Mouse (Mus musculus) heart, postnatal 10 days (tissue): ENCODE data around the gene Ctxn1. TPM values are rescaled to one million over a fixed set of nuclear protein-coding genes. Genes with fewer than 3 reads are reported as not detected.

Experiments
- DNase-seq, 2 experiments: peaks; one replicate each; pipeline ENCODE4 v3.0.0; 2021
- intact Hi-C: fragments of 180-260 bp; cut with DNase I; formaldehyde crosslinking; loops from one replicate; pipeline ENCODE4 v1.15.1; 2025
- total RNA-seq, 2 experiments: library from RNA; stranded (reverse); gene quantifications; 2 replicates each; pipeline ENCODE4 v1.2.3; 2021

Ctxn1 gene
- total RNA-seq, 2 experiments from 2014 or later = 4.5 to 5.6 TPM

DNA sequence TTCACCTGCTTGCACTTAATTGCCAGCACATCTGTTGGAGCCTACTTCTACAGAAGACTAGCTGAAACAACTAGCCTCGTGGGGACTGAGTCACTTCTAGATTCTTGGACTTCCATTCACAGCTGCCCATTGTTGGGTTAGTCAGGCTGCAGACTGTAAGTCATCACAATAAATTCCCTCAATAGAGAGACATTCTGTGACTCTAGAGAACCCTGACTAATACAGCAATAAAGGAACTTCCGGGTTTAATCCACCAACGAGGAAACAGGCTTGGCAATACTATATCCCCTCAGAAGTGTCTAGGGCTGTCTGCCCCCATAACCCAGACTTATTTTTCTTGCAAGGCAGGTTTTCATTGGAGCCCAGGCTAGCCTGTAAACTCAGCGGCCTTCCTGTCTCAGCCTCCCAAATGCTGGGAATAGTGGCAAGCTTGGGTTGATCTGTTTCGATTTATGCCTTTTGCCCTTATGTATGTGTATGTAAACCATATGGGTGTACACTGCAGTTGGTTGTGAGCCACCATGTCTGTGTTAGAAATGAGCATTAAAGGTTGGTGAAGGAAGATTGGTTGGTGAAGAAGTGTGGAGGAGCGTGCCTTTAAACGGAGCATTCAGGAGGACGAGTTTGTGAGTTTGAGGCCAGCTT is 6.8 kb downstream of the Ctxn1 start:
- intact Hi-C loops = loop anchor here (2.0 to 10.0 kb wide), 6 partner anchors 13 to 627 kb away; partner anchors contain the start of genes Gm49320, Map2k7, Pcp2 and Pet100
- no peak for DNase-seq

DNA sequence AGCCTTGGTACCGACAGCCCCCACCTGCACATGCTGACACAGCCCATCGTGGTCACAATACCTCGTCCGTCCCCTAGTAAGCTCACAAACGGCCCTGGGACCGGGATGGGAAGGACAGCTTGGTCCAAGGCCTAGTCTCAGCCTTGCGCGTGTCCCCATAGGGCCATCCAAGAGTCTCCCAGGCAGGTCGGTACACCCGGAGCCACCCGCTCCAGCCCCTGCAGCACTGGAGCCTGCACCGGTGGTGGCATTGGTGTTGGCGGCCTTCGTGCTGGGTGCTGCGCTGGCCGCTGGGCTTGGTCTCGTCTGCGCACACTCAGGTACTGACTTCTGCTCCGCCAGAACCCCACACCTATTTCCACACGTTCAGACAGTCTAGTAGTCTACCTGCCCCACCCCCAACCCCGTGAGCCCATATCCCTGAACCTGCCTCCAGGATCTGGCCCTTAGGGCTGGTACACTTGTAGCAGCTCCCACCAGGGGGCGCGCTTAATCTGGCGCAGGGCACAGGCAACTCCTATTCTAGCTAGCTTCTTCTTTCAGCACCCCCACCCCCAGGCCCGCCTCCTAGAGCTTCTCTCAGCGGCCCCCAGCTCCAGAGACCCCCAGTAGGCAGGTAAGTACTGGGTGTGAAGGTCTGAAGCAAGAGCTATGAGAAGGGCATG is 8.6 kb downstream of the Ctxn1 start:
- intact Hi-C loops = loop anchor here (5.0 to 10.0 kb wide), 4 partner anchors 122 to 626 kb away; partner anchors contain the start of genes Pcp2, Pet100 and Xab2
- DNase-seq = peak; percentile 84 to 92

GRCm38 (mm10) chr8:4249213-4249612 is 9.9 kb downstream of the Ctxn1 start:
- peak; percentile 63 for DNase-seq
- intact Hi-C loops = no loop called here

- DNase-seq = no peak
- intact Hi-C loops = no loop called here
These were observed 11.0 kb downstream of the Ctxn1 start, which contains the start of gene Tgfbr3l for GRCm38 (mm10) chr8:4247951-4248540. Gene Tgfbr3l, plus strand, starts transcription at chr8:4248214.

GRCm38 (mm10) chr8:4247241-4247640 is 11.8 kb downstream of the Ctxn1 start:
- intact Hi-C loops = no loop called here

GRCm38 (mm10) chr8:4245737-4246136 is 13.3 kb downstream of the Ctxn1 start:
- no peak for DNase-seq
- intact Hi-C loops = no loop called here

More at GRCm38 (mm10) chr8:4247241-4247640, 11.8 kb downstream of the Ctxn1 start:
- no peak for DNase-seq

GRCm38 (mm10) chr8:4245061-4245460 is 14.0 kb downstream of the Ctxn1 start:
- intact Hi-C loops = no loop called here
- DNase-seq = no peak

DNA sequence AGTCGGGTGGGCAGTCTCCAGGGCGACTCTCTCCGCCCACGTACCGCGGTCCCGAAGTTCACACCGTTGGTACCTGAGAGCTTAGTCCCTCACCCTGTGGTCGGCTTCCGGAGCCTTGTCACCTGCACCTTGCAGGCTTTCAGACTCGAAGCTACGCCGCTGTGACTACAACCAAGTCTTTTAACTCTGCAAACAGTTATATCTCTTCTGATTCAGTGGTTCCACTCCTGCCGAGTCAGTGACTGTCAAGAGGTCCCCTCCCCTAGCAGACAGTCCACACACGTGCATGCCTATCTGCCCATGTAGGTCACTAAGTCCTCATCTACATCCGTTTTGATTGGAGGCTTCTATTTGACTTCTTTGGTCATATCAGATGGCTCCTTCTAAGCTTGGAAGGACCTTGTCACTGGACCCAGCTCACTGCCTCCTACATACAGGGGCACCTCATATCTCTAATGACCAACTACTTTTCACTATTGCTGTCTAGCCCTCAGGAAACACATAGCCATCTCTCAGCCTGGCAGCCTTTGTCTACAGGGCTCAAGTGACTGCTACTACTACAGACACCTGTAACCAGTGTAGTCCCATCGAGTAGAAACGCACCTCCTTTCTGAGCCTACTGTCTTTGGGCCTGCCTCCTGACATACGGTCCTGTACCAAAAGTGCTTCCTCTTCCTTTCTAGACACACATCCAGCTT is 19.7 kb downstream of the Ctxn1 start:
- no peak for DNase-seq
- intact Hi-C loops = loop anchor here (2.0 kb wide), 1 partner anchor 13 kb away; the partner anchor contains the start of gene Snapc2

- peak; percentile 100 for DNase-seq
- intact Hi-C loops = loop anchor here (2.0 kb wide), 1 partner anchor 14 kb away; the partner anchor contains the start of gene Snapc2
These were observed 20.5 kb downstream of the Ctxn1 start, which contains the start of the genes Map2k7 and Gm49320 for GRCm38 (mm10) chr8:4238434-4239192. Gene Map2k7, plus strand, starts transcription at chr8:4238740. Gene Gm49320, plus strand, starts transcription at chr8:4238865.

GRCm38 (mm10) chr8:4237814-4238433 is 21.1 kb downstream of the Ctxn1 start:
- intact Hi-C loops = loop anchor here (2.0 kb wide), 1 partner anchor 15 kb away; the partner anchor contains the start of gene Snapc2
- DNase-seq = no peak

DNA sequence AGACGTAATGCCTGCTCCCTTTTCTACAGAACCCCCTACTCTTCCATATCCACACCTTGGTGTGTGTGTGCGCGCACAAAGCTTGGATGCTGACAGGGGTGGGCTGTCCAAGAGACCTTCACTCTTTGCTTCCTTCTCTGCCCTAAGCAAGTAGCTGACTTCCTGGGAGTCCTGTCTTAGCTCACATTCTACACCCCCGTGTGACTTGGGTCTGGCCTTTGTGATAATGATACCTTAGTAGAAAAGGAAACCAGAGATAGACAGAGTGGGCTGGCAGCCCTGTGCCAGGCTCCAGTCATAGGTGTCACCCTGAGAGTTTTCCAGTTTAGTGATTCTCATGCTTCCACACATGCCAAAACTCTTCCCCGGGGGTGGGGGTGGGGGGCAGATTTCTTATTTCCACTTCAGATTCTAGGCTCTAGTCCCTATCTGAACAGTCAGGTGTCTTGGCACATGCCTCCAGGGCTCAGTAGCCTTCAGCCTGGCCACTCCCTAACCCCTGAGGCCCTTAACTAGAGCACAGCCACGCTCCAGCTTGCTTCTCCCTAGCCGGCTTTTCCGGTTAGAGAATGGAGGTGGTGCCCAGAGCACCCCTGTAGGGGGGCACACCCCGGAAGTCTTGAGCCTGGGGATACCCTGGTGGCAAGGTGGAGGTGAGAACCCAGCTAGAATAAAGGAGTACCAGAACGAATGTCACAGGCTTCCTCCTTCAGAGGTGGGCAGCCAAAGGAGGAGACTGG is 28.3 kb downstream of the Ctxn1 start:
- peak in 1 of 2 experiments; percentile 10 for DNase-seq
- intact Hi-C loops = no loop called here

DNA sequence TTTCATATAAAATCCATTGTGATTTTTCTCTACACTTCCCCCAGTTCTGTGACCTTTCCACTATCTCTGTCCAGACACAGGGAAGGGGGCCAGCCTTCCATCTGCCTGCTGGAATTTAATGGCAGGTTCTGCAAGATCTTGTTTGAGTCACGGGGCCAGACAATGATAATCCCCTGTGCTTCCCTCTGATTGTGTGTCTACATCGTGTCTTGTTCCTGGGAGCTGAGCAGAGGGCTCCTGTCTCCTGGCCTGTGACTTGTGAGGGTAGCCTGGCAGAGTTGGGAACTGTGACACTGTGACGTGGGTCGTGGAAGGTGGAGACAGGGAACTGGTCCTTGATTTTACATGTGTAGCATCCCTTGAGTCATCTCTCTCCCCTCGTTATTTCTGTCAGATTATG is 29.3 kb downstream of the Ctxn1 start:
- no peak for DNase-seq
- intact Hi-C loops = no loop called here

DNA sequence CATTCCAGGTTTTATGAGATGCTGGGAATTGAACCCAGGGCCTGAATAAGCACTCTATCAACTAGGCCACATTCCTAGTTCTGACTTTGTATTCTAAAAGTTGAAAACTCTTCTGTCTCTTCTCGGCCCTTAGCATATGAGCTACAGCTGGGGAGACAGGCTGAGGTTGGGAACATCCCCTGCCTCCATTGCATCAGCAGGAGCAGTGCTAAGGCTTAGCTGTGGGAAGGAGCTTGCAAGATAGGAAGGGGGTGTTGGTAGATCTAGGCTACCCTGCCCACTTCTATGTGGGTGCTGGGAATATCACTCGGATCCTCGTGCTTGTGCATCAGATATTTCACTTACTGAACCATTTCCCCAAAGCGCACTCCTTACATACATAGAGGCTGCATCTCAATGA is 31.2 kb downstream of the Ctxn1 start:
- intact Hi-C loops = no loop called here
- DNase-seq = no peak

DNA sequence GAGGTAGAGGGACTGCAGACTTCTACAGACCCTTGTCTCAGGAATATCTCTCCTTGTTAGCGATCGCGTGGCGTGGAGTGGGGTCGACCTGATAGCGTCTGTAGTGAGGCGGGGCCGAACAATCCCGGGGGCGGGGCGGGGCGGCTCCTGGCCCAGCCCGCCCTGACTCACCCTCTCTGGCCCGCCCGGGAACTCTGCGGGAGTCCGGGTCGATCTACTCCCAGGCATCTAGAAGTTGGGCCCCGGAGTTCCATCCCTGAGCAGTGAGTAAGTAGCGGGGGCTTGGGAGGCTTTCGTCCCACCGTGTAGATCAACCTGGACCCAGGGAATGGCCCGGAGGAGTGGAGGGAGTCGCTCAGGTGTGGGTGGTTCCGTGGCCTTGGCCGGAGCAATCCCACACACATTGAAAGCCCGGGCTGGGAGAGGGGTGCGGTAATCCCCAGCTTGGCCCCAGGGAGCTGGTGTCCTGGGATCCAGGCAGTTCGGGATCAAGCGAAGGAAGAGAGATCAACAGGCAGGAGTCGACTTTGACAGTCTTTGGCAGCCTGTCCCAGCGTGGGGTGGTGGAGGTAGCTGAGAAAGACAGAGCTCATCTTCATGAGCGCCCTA is 32.2 kb downstream of the Ctxn1 start, which contains the start of gene Lrrc8e:
Gene Lrrc8e, plus strand, starts transcription at position 89 of the 609 bp plus-strand sequence.
- intact Hi-C loops = no loop called here
- no peak for DNase-seq

DNA sequence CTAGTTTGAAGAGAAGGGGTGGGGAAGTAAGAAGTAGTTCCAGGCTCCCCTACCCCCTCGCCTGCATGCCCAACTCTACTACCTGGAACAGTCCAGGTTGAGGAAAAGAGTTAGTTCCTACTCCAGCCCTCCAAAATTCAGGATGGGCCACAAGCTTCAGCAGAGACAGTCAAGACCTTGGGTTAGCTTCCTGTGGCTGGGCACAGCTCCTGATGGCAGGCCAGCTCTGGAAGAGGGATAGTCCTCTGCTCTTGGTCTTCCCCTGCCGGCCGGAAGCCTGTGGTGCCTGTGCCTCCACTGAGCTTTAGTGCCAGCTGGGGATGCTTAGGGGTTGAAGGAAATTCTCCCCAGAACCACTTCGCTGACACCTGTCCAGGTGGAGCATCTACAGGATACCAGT is 32.8 kb downstream of the Ctxn1 start:
- no peak for DNase-seq

DNA sequence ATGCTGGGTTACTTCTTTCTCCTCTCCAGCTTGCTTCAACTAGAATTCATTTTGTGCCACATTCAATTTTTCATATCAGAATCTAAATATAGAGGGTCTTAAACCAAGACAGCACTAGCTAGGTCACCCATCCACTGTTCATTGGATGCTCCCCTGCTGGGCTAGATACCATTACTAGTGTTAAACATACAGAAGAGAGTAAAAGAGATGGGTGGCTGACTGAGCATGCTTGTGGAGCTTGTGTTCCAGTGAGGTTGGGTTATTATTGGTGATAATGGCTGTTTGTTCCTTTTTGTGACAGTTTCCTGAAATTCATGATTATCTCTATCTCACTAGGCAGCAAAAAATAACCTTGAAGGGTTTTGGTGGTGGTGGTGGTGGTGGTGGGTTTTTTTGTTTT is 37.0 kb downstream of the Ctxn1 start:
- DNase-seq = no peak
- intact Hi-C loops = no loop called here

More for the DNA sequence above, 32.8 kb downstream of the Ctxn1 start:
- intact Hi-C loops = no loop called here

DNA sequence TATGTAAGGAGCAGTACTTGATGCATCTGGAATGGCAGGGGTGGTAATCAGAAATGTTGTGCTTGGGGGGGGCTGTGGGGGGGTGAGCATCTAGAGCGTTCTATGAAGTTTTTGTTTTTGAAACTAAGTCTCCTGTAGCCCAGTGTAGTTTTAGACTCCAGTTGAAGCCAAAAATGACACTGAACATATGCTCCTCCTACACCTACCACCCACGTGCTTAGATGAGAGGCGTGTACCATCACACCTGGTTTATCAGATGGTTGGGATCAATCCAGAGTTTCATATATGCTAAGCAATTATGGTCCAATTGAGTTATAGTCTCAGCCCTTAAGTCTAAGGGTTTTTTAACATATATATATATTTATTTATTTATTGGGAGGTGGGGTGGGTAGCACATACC is 39.5 kb downstream of the Ctxn1 start:
- intact Hi-C loops = no loop called here
- no peak for DNase-seq
